Mouse (Mus musculus) testis, postnatal 10 days (tissue): ENCODE results near the gene Gm5725.
"Not testable (repeated sequence)": the region's sequence is repeated elsewhere in the genome, so short reads cannot be mapped to it uniquely, and the experiment has no call there.

Experiments used
- DNase-seq: peaks from one replicate; pipeline ENCODE4 v3.0.0; 2021; ENCODE audit warnings: low spot score

The Gm5725 gene

GRCm38 (mm10) chr7:21844167-21844566 is at the start of gene Gm5725:
Gene Gm5725 (minus strand): TSS chr7:21844267.
- DNase-seq: not testable (repeated sequence)

GRCm38 (mm10) chr7:21832051-21832450 is 12.0 kb downstream of the Gm5725 start, which contains the start of gene Vmn1r135:
Gene Vmn1r135 (plus strand): TSS chr7:21832351.
- not testable (repeated sequence) for DNase-seq

- not testable (repeated sequence) for DNase-seq
Measured at GRCm38 (mm10) chr7:21796628-21797027, 47.4 kb downstream of the Gm5725 start, which contains the start of gene Gm4177. Gene Gm4177 (minus strand): TSS chr7:21796728.
